ENCODE assay signal across 8 mouse cellular contexts in genomic region chr17:26466741-26467150, GRCm38 (mm10). TPM values are rescaled to one million over a fixed set of nuclear protein-coding genes. Genes with fewer than 3 reads are reported as not detected.
DNase-seq lines count a peak whose midpoint lies in the region; ATAC-seq and TF ChIP-seq lines count a peak whose summit lies in the region.

No protein-coding gene starts in this region.

- H3K27ac ChIP-seq in gastrocnemius, adult 2 months, result peak overlapping the region; percentile 92
- no peak overlapping the region for H3K27ac ChIP-seq in midbrain, embryonic 11.5 days (ENCODE audit: low read depth, low read length)

- intact Hi-C loops in gastrocnemius, adult 2 months (cut with DNase I), result loop anchor here (1.0 to 2.0 kb wide), 3 partner anchors 18 to 172 kb away; no protein-coding TSS in a partner anchor
- intact Hi-C loops in left cerebral cortex, postnatal 10 days (cut with DNase I), result loop anchor here (2.0 to 10.0 kb wide), 3 partner anchors 41 to 318 kb away; partner anchors contain the start of gene Bnip1

- H3K36me3 ChIP-seq in midbrain, embryonic 11.5 days (ENCODE audit: control insufficient read depth, insufficient read depth, low read length), result no peaks in the 10 kb centered on the region

- peak overlapping the region; percentile 20 for H3K4me3 ChIP-seq in gastrocnemius, adult 2 months
- no peak overlapping the region for H3K4me3 ChIP-seq in midbrain, embryonic 11.5 days (ENCODE audit: low read depth, low read length)

- WGBS in midbrain, embryonic 11.5 days, result 7% methylated on average over 4 of the region's 4 CpGs

- DNase-seq in WW6 (ENCODE audit: low read depth, low spot score), result peak; percentile 49
- peak; percentile 90 to 94 for DNase-seq in cerebellum, postnatal 14 days
- DNase-seq in gastrocnemius, adult 2 months, result peak; percentile 86
- DNase-seq in induced T-regulatory cell, adult 2 months (ENCODE audit: low read depth), result peak; percentile 85
- peak; percentile 77 to 85 for DNase-seq in left cerebral cortex, postnatal 10 days (ENCODE audit: extremely low spot score in 1 of 2, low spot score in 2 of 2)
- DNase-seq in midbrain, embryonic 11.5 days (ENCODE audit: low spot score, missing footprints), result peak; percentile 97
- peak; percentile 36 for DNase-seq in spleen, adult 12 weeks (ENCODE audit: low spot score)

- peak; percentile 86 for TF ChIP-seq CTCF in gastrocnemius, adult 2 months (IDR thresholded peaks at IDR 0.05)

- no peak overlapping the region for H3K9ac ChIP-seq in midbrain, embryonic 11.5 days (ENCODE audit: low read length)

- H3K9me3 ChIP-seq in midbrain, embryonic 11.5 days (ENCODE audit: control insufficient read depth, low read length), result no peaks in the 10 kb centered on the region

- H3K4me1 ChIP-seq in midbrain, embryonic 11.5 days (ENCODE audit: control insufficient read depth, insufficient read depth, low read length), result no peaks in the 10 kb centered on the region

- peak; percentile 50; the same call in 1 of the 2 replicates for ATAC-seq in midbrain, embryonic 11.5 days (ENCODE audit: low FRiP score)
- no peak for ATAC-seq in inflammation-experienced regulatory T-cells, adult 6 months

- H3K27me3 ChIP-seq in midbrain, embryonic 11.5 days (ENCODE audit: control insufficient read depth, insufficient read depth, low read length), result no peaks in the 10 kb centered on the region

- H3K4me2 ChIP-seq in midbrain, embryonic 11.5 days, result peak overlapping the region; percentile 1; the same call in 1 of the 2 replicates

RNA-seq across cellular contexts. Expression of gene Neurl1b, which starts 52.1 kb away (rescaled TPM):
- 1 to 10 TPM; 2.3 to 2.6 TPM for total RNA-seq in gastrocnemius, adult 2 months (2021)
- total RNA-seq in left cerebral cortex, postnatal 10 days (2021), result 100 to 1,000 TPM; 118 to 135 TPM
- polyA plus RNA-seq in midbrain, embryonic 11.5 days (2014; fragmentation: Nextera tagmentation; extraction: Ambion mirVana), result 0.18 and 0.46 TPM in 2 replicates
- 1 to 10 TPM in 1 of 3 experiments, not detected in 2; 1.2 TPM for polyA plus RNA-seq in inflammation-experienced regulatory T-cells, adult 6 months (2017; shearing (Covaris generic))

Comparison
In these comparisons a context has a peak if more than half of its experiments do, and no peak if none do; other contexts are left out.
1. DNase-seq: peak in every context shown above with its lines; median percentile 97 in midbrain, embryonic 11.5 days; 92 in cerebellum, postnatal 14 days; 86 in gastrocnemius, adult 2 months; 85 in induced T-regulatory cell, adult 2 months; 81 in left cerebral cortex, postnatal 10 days; 49 in WW6; 36 in spleen, adult 12 weeks.
2. RNA of gene Neurl1b, which starts 52.1 kb away (total RNA-seq): 118 to 135 TPM in left cerebral cortex, postnatal 10 days; 2.3 to 2.6 TPM in gastrocnemius, adult 2 months; every median in the first group is over 10 times any median in the second.